Mouse (Mus musculus) cerebellum, adult 11 months (tissue): Measurements from ENCODE around the gene Tspyl2.
"Not testable (repeated sequence)": the region's sequence is repeated elsewhere in the genome, so short reads cannot be mapped to it uniquely, and the experiment has no call there.

ENCODE experiments used
- DNase-seq: peaks from one replicate; pipeline ENCODE4 v3.0.0; 2022

Gene Tspyl2

GRCm38 (mm10) chrX:152342358-152342901 is at the start of gene Tspyl2:
Tspyl2 (minus strand) TSS chrX:152342425.
- peak; percentile 93 for DNase-seq

- peak; percentile 62 for DNase-seq
Measured at GRCm38 (mm10) chrX:152368397-152369273, 26.4 kb upstream of the Tspyl2 start, which contains the start of gene Gpr173. Gpr173 (minus strand) TSS chrX:152368704.

- DNase-seq, result peak; percentile 35
Measured at GRCm38 (mm10) chrX:152368054-152368396, 25.8 kb upstream of the Tspyl2 start.

- DNase-seq, result peak; percentile 72
Measured at GRCm38 (mm10) chrX:152366418-152366817, 24.2 kb upstream of the Tspyl2 start.

GRCm38 (mm10) chrX:152352553-152353153 is 10.4 kb upstream of the Tspyl2 start:
- DNase-seq, result no peak

GRCm38 (mm10) chrX:152347041-152347440 is 4.8 kb upstream of the Tspyl2 start:
- DNase-seq, result peak; percentile 61

- DNase-seq, result peak; percentile 58
Measured at GRCm38 (mm10) chrX:152346587-152346986, 4.4 kb upstream of the Tspyl2 start.

GRCm38 (mm10) chrX:152342903-152343302 is 678 bp upstream of the Tspyl2 start:
- no peak for DNase-seq

- DNase-seq, result no peak
Measured at GRCm38 (mm10) chrX:152341496-152341895, 729 bp downstream of the Tspyl2 start.

GRCm38 (mm10) chrX:152336546-152337332 is 5.5 kb downstream of the Tspyl2 start:
- DNase-seq, result peak; percentile 85

- DNase-seq, result not testable (repeated sequence)
Measured at GRCm38 (mm10) chrX:152336123-152336522, 6.1 kb downstream of the Tspyl2 start.

GRCm38 (mm10) chrX:152329400-152329799 is 12.8 kb downstream of the Tspyl2 start:
- not testable (repeated sequence) for DNase-seq

GRCm38 (mm10) chrX:152327689-152328052 is 14.6 kb downstream of the Tspyl2 start:
- DNase-seq, result no peak

GRCm38 (mm10) chrX:152326996-152327688 is 15.1 kb downstream of the Tspyl2 start, which contains the start of gene Kantr:
Kantr (minus strand) TSS chrX:152327495.
- DNase-seq, result peak; percentile 77

GRCm38 (mm10) chrX:152323584-152323983 is 18.6 kb downstream of the Tspyl2 start:
- no peak for DNase-seq

- DNase-seq, result no peak
Measured at GRCm38 (mm10) chrX:152322776-152323175, 19.4 kb downstream of the Tspyl2 start.

- no peak for DNase-seq
Measured at GRCm38 (mm10) chrX:152320535-152320934, 21.7 kb downstream of the Tspyl2 start.

- DNase-seq, result no peak
Measured at GRCm38 (mm10) chrX:152307942-152308341, 34.3 kb downstream of the Tspyl2 start.

GRCm38 (mm10) chrX:152307371-152307770 is 34.9 kb downstream of the Tspyl2 start:
- DNase-seq, result no peak

GRCm38 (mm10) chrX:152306224-152306623 is 36.0 kb downstream of the Tspyl2 start:
- no peak for DNase-seq

- DNase-seq, result not testable (repeated sequence)
Measured at GRCm38 (mm10) chrX:152287026-152287425, 55.2 kb downstream of the Tspyl2 start.
